Mouse (Mus musculus): ENCODE data around the gene Fars2.

Fars2 gene

GRCm38 (mm10) chr13:36735901-36736618, 618.8 kb downstream of the Fars2 start:
- DNase-seq = peak; percentile 89 to 91

GRCm38 (mm10) chr13:36736619-36736996, 619.4 kb downstream of the Fars2 start:
- DNase-seq = peak in 1 of 2 experiments; percentile 66

- DNase-seq = peak in 1 of 2 experiments; percentile 9
Measured at GRCm38 (mm10) chr13:36750056-36750455, 632.8 kb downstream of the Fars2 start.

- no peak for DNase-seq
Measured at GRCm38 (mm10) chr13:36751861-36752260, 634.6 kb downstream of the Fars2 start.

DNA sequence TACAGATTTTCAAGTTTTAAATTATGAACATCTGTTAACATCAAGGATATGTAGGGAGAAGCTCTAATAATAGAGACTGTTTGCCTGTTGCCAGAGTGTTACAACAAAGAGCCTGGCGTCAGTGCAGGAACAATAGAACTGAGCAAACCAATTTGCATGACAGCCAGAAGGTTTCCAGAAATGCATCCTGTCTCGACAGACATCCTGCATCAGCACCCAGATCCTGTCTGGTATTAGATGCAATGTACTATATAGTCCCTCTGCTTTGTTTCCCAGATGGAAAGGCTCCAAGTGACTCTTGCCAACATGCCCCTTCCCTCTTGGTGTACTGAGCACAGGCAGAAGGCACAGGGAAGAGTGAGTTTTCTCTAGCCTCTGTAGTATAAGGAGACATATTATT, 649.6 kb downstream of the Fars2 start:
- DNase-seq = no peak
